Mouse (Mus musculus): Measurements from ENCODE around the gene Pitpnm1.

Gene Pitpnm1

GRCm38 (mm10) chr19:4136463-4136862 is 36.7 kb downstream of the Pitpnm1 start:
- no peak for DNase-seq (ENCODE audit: inconsistent age in 2 of 2, low spot score in 1 of 2)

- DNase-seq (ENCODE audit: inconsistent age in 2 of 2, low spot score in 1 of 2), result no peak
These were observed 38.1 kb downstream of the Pitpnm1 start for GRCm38 (mm10) chr19:4137913-4138312.

GRCm38 (mm10) chr19:4139446-4139845 is 39.6 kb downstream of the Pitpnm1 start, which contains the start of gene Gpr152:
Gene Gpr152 (plus strand): TSS chr19:4139787.
- DNase-seq (ENCODE audit: inconsistent age in 2 of 2, low spot score in 1 of 2), result no peak

GRCm38 (mm10) chr19:4140147-4140546 is 40.3 kb downstream of the Pitpnm1 start:
- DNase-seq (ENCODE audit: inconsistent age in 2 of 2, low spot score in 1 of 2), result no peak

GRCm38 (mm10) chr19:4142416-4143173 is 42.8 kb downstream of the Pitpnm1 start:
- no peak for DNase-seq (ENCODE audit: inconsistent age in 2 of 2, low spot score in 1 of 2)

- no peak for DNase-seq (ENCODE audit: inconsistent age in 2 of 2, low spot score in 1 of 2)
These were observed 44.0 kb downstream of the Pitpnm1 start, which contains the start of gene Cabp4 for GRCm38 (mm10) chr19:4143759-4144268. Gene Cabp4 (minus strand): TSS chr19:4144033.

GRCm38 (mm10) chr19:4144550-4145498 is 45.0 kb downstream of the Pitpnm1 start:
- DNase-seq (ENCODE audit: inconsistent age in 2 of 2, low spot score in 1 of 2), result peak in 1 of 2 experiments; percentile 62

- DNase-seq (ENCODE audit: inconsistent age in 2 of 2, low spot score in 1 of 2), result no peak
These were observed 46.1 kb downstream of the Pitpnm1 start for GRCm38 (mm10) chr19:4145936-4146335.

- no peak for DNase-seq (ENCODE audit: inconsistent age in 2 of 2, low spot score in 1 of 2)
These were observed 46.7 kb downstream of the Pitpnm1 start for GRCm38 (mm10) chr19:4146366-4147021.

- DNase-seq (ENCODE audit: inconsistent age in 2 of 2, low spot score in 1 of 2), result no peak
These were observed 47.2 kb downstream of the Pitpnm1 start for GRCm38 (mm10) chr19:4147022-4147405.

- no peak for DNase-seq (ENCODE audit: inconsistent age in 2 of 2, low spot score in 1 of 2)
These were observed 48.1 kb downstream of the Pitpnm1 start for GRCm38 (mm10) chr19:4147782-4148490.

- peak; percentile 98 to 100 for DNase-seq (ENCODE audit: inconsistent age in 2 of 2, low spot score in 1 of 2)
These were observed 48.7 kb downstream of the Pitpnm1 start, which contains the start of gene Coro1b for GRCm38 (mm10) chr19:4148491-4148806. Gene Coro1b (plus strand): TSS chr19:4148619.

- DNase-seq (ENCODE audit: inconsistent age in 2 of 2, low spot score in 1 of 2), result peak in 1 of 2 experiments; percentile 76
These were observed 49.0 kb downstream of the Pitpnm1 start for GRCm38 (mm10) chr19:4148819-4149218.

GRCm38 (mm10) chr19:4149283-4149682 is 49.5 kb downstream of the Pitpnm1 start:
- DNase-seq (ENCODE audit: inconsistent age in 2 of 2, low spot score in 1 of 2), result no peak

- no peak for DNase-seq (ENCODE audit: inconsistent age in 2 of 2, low spot score in 1 of 2)
These were observed 50.1 kb downstream of the Pitpnm1 start for GRCm38 (mm10) chr19:4149764-4150461.

GRCm38 (mm10) chr19:4150567-4151487 is 51.0 kb downstream of the Pitpnm1 start:
- peak in 1 of 2 experiments; percentile 42 for DNase-seq (ENCODE audit: inconsistent age in 2 of 2, low spot score in 1 of 2)

GRCm38 (mm10) chr19:4151488-4151860 is 51.7 kb downstream of the Pitpnm1 start:
- peak in 1 of 2 experiments; percentile 59 for DNase-seq (ENCODE audit: inconsistent age in 2 of 2, low spot score in 1 of 2)

- DNase-seq (ENCODE audit: inconsistent age in 2 of 2, low spot score in 1 of 2), result peak; percentile 57 to 71
These were observed 52.1 kb downstream of the Pitpnm1 start for GRCm38 (mm10) chr19:4151898-4152297.
